Mouse (Mus musculus): ENCODE measurements around the gene Farp1.

- TF ChIP-seq POLR2A (IDR thresholded peaks at IDR 0.05; ENCODE audit: low read depth, low read length) = no peak
- no peak for TF ChIP-seq CTCF (conservative IDR thresholded peaks at IDR 0.05; ENCODE audit: insufficient read depth, insufficient read length, low read depth, low read length)
These were observed 178.7 kb downstream of the Farp1 start for GRCm38 (mm10) chr14:121213650-121214049.
